Mouse (Mus musculus): ENCODE measurements around the gene Ppm1d.

Gene Ppm1d

GRCm38 (mm10) chr11:85329167-85329894 lies 18.3 kb downstream of the Ppm1d start:
- no peak for DNase-seq (ENCODE audit: low spot score in 2 of 2)

- DNase-seq (ENCODE audit: low spot score in 2 of 2), result peak in 1 of 2 experiments; percentile 22
Observed at GRCm38 (mm10) chr11:85334778-85335177, 23.7 kb downstream of the Ppm1d start.

GRCm38 (mm10) chr11:85339173-85339831 lies 28.3 kb downstream of the Ppm1d start:
- no peak for DNase-seq (ENCODE audit: low spot score in 2 of 2)

DNA sequence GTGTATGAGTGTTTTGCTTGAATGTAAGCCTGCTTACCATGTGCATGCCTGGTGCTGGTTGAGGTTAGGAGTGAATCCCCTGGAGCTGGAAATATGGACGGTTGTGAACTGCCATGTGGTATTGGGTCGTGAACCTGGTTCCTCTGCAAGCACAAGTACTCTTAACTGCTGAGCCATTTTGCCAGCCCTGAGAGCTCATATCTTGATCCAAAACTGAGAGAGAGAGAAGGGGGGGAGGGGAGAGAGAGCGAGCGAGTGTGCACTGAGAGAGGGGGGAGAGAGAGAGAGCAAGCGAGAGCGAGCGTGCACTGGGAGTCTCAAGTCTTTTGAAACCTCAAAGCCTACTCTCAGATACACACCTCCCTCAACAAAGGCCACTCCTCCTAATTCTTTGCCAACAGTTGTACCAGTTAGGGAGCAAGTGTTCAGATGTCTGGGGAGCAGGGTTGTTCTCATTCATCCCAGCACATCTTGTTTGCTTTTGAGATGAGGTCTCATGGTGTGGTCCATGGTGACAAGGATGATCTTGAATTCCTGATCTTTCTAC lies 29.1 kb downstream of the Ppm1d start:
- no peak for DNase-seq (ENCODE audit: low spot score in 2 of 2)

DNA sequence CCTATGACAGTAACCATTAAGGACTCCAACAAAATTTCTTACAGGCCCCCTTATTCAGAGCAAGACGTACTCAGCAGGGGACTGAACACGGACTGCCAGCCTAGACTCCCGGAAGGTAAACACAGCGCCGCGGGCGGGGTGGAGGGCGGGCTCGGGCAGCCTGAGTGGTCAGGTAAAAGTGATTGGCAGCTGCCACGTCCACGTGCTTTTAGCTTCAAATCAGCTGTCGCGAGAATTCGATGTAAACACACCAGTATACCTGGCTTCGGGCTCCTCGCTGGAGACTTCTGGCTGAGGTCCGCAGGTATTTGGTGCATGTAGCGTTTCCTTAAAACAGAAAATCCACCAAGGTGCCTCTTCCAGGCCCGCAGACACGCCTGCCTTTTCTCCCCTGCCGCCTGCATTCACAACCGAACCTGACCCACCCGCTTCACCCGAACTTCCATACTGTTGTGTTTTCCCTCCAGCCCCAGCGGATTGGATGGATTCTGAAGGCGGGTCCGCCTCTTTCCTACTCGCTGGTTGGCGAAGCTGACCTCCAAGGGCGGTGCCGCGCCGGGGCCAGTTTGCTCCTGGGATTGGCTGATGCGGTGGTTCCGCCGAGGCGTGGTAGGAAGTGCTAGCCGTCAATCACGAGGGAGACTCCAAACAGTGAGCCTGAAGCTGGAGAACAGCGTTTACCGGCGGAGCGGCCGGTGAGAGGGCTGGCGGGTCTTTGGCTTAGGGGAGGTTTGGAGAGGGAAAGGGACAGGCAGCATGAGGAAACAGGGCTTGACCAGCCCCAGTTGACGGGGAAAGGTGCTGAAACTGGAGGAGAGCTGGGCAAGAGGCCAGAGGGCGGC lies 41.7 kb downstream of the Ppm1d start, which contains the start of gene Bcas3:
TSS of gene Bcas3 (plus strand) at position 629 of the 842 bp plus-strand sequence.
- peak; percentile 98 to 99 for DNase-seq (ENCODE audit: low spot score in 2 of 2)

DNA sequence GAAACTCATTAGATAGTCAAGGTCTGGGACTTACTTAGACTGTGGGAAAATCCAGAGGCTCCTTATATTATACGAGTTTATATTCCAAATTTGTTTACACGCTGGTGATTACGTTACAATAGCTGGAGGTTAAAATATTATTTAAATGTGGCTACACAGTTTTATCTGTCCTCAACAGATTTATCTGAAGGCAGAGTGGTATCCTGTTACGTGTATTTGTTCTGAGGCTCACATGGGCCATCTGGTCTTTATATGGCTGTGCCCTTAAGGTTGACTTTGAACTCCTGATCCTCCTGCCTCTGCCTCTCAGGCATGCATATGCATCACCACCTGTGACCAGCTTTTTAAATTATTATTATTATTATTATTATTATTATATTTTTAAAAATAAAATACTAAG lies 42.8 kb downstream of the Ppm1d start:
- DNase-seq (ENCODE audit: low spot score in 2 of 2), result no peak

DNA sequence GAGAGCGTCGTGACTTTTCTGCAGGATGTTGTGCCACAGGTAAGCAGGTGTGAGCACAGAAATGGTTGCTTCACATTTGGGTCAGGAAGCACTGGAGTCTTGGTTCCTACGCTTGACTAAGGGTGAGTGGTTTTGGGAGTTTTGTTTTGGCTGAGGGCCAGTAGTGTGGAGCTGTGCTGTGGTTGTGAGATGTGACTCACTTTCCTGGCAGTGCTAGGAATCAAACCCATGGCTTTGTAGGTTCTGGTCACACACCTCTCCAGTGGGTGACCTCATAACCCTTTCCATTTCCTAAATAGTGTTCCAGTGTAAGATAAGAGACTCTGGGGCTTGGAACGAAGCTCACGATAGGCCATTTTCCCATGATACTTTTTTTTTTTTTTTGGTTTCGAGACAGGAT lies 48.6 kb downstream of the Ppm1d start:
- no peak for DNase-seq (ENCODE audit: low spot score in 2 of 2)

- no peak for DNase-seq (ENCODE audit: low spot score in 2 of 2)
Observed at GRCm38 (mm10) chr11:85361621-85362020, 50.6 kb downstream of the Ppm1d start.

- DNase-seq (ENCODE audit: low spot score in 2 of 2), result no peak
Observed at GRCm38 (mm10) chr11:85366168-85366567, 55.1 kb downstream of the Ppm1d start.

DNA sequence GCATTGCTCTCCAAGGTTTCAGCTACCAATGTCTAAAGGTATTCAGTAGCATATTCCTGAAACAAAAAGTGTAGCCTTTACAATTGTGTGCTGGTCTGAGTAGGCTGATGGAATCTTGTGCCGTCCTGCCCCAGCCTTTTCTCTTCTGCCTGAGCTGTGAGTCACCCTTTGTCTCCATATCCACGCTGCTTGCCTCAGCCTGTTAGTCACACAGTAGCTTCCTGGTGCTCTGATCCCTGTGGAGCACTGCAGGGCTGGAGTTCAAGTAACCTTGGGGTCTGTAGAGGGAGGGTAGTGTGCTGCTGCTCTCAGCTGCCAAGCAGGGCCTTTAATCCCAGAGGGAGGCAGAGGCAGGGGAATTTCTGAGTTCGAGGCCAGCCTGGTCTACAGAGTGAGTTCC lies 56.8 kb downstream of the Ppm1d start:
- DNase-seq (ENCODE audit: low spot score in 2 of 2), result no peak

- DNase-seq (ENCODE audit: low spot score in 2 of 2), result no peak
Observed at GRCm38 (mm10) chr11:85379091-85379490, 68.0 kb downstream of the Ppm1d start.

- DNase-seq (ENCODE audit: low spot score in 2 of 2), result no peak
Observed at GRCm38 (mm10) chr11:85380046-85380445, 69.0 kb downstream of the Ppm1d start.

GRCm38 (mm10) chr11:85382055-85382454 lies 71.0 kb downstream of the Ppm1d start:
- DNase-seq (ENCODE audit: low spot score in 2 of 2), result peak; percentile 15 to 62

GRCm38 (mm10) chr11:85383975-85384821 lies 73.2 kb downstream of the Ppm1d start:
- no peak for DNase-seq (ENCODE audit: low spot score in 2 of 2)

DNA sequence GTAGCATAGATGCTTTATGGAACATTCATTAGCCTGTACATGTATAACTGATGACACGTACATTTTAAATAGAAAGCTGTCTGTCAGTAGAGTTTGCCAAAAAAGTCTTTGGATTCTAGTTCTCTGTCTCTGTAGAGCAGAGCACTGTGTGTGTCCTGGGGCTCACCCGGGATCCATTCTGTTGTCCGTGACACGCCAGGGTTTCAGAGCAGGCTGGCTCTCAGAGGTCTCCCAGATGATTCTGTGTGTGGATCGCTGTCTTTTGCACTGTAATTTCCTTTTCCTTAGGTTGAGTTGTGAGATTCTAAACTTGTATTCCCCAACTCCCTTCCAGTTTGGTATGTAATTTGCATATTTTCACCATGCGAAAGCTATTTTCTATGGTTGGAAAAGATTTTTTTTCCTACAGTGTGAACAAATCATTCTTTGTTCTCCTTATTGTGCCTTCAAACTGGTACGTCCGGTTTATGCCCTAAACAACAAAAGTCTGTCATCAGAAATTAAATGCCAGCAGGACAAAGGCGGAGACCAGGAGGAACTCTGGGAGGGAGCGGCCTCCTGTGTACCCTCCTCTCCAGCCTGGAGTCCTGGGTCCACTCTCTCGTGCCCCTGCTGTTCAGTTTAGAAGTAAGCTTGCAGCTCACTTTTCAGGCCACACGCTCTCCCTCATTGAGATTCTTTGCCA lies 81.3 kb downstream of the Ppm1d start:
- no peak for DNase-seq (ENCODE audit: low spot score in 2 of 2)

GRCm38 (mm10) chr11:85392864-85393220 lies 81.8 kb downstream of the Ppm1d start:
- DNase-seq (ENCODE audit: low spot score in 2 of 2), result no peak

DNA sequence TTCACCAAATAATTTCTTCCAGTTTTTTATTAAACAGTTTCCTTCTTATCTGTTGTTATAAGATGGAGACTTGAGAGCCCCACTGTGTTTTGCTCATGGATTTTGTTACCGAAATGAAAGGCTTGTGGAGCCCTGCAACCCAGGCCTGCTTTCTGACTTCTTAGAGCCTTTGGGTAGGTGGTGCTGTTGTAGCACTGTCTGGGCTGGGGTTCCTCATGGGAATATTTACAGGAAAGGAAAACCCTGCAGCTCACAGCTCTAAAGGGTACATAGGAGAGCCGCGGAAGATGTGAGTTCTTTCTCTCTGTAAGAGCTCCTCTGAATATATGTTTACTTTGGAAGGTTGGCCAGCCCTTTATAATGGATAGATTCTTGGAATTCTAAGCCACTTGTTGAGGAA lies 82.9 kb downstream of the Ppm1d start:
- DNase-seq (ENCODE audit: low spot score in 2 of 2), result no peak

DNA sequence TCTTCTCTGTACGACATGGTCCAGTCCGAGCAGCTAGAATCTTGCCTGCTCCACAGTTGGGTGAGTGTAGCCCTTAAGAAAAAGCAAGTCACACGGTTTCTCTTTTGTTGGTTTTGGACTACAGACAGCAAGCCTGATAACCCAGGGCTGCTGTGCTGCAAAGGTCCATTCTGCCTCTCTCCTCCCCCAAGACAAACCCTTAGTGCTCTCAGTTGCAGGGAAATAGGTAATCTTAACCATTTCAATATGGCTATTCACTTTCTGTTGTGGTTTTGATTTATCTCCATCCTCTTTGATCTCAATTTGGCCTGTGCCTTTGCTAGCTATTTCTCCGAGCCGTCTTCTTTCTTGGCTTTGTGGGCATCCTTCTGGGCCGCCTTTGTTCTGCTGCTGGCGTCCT lies 84.3 kb downstream of the Ppm1d start:
- no peak for DNase-seq (ENCODE audit: low spot score in 2 of 2)
